Mouse (Mus musculus) CH12.LX (cell line): Measurements from ENCODE around the gene Fbxo41. TPM values are rescaled to one million over a fixed set of nuclear protein-coding genes. Genes with fewer than 3 reads are reported as not detected.

Experiments used
- DNase-seq: peaks from one replicate; pipeline ENCODE4 v3.0.0-alpha.2; 2013; ENCODE audit errors: extremely low read depth
- H3K27ac ChIP-seq: 2 replicates; pipeline ENCODE4 v1.5.1; 2012; ENCODE audit warnings: low read depth, mild to moderate bottlenecking, control low read depth, moderate library complexity; ENCODE audit not compliant: insufficient read depth
- H3K27me3 ChIP-seq: replicated peaks from 2 replicates; pipeline ENCODE3; 2012; ENCODE audit warnings: inconsistent platforms
- H3K36me3 ChIP-seq, 2 experiments: replicated peaks in 1 of 2; 2 replicates each; pipeline versions ENCODE3 to v1.6.1; 2012; ENCODE audit warnings: inconsistent platforms in 1 of 2, low read length in 1 of 2, mild to moderate bottlenecking in 1 of 2, mixed read lengths in 1 of 2, moderate library complexity in 1 of 2; ENCODE audit not compliant: control insufficient read depth in 1 of 2, insufficient read depth in 1 of 2
- H3K4me1 ChIP-seq, 2 experiments: 2 replicates each; pipeline ENCODE4 v1.6.1; 2012; ENCODE audit warnings: inconsistent platforms in 1 of 2, moderate library complexity in 1 of 2; ENCODE audit not compliant: insufficient read depth in 2 of 2, control insufficient read depth in 1 of 2
- H3K4me2 ChIP-seq: 2 replicates; pipeline ENCODE4 v1.6.1; 2012; ENCODE audit warnings: low read depth, mild to moderate bottlenecking, control low read depth; ENCODE audit not compliant: poor library complexity, insufficient read depth, severe bottlenecking
- H3K4me3 ChIP-seq, 3 experiments: fragments of 150-350 bp in 1 of 3; sonication (generic) in 1 of 3; replicated peaks in 1 of 3; 2 replicates each; pipeline versions ENCODE3 to v1.5.1; 2011 to 2012; ENCODE audit warnings: low read depth in 2 of 3, low read length in 2 of 3, mild to moderate bottlenecking in 2 of 3, moderate library complexity in 2 of 3, control low read depth in 1 of 3, improper control_type of control experiment in 1 of 3, inconsistent platforms in 1 of 3, mixed read lengths in 1 of 3; ENCODE audit not compliant: poor library complexity in 1 of 3
- H3K79me2 ChIP-seq: replicated peaks from 2 replicates; pipeline ENCODE4 v1.6.1; 2012; ENCODE audit warnings: mild to moderate bottlenecking, moderate library complexity; ENCODE audit not compliant: control insufficient read depth, poor library complexity, insufficient read depth, severe bottlenecking; ENCODE audit errors: extremely low read depth
- H3K9ac ChIP-seq: 2 replicates; pipeline ENCODE4 v1.6.1; 2012; ENCODE audit warnings: low read depth, mild to moderate bottlenecking, control low read depth, moderate library complexity; ENCODE audit not compliant: insufficient read depth
- H3K9me3 ChIP-seq: replicated peaks from 2 replicates; pipeline ENCODE3; 2012; ENCODE audit warnings: low read length, inconsistent platforms, mixed read lengths
- BHLHE40 ChIP-seq: IDR thresholded peaks from 2 replicates; pipeline ENCODE4 v1.6.1; 2011; ENCODE audit warnings: mild to moderate bottlenecking, low read depth, low read length, improper control_type of control experiment
- CHD2 ChIP-seq: IDR thresholded peaks from 2 replicates; pipeline ENCODE4 v1.6.1; 2011; ENCODE audit warnings: low read length, improper control_type of control experiment
- E2F4 ChIP-seq: IDR thresholded peaks from 2 replicates; pipeline ENCODE4 v1.6.1; 2011; ENCODE audit warnings: low read depth, low read length, improper control_type of control experiment; ENCODE audit not compliant: insufficient replicate concordance
- ETS1 ChIP-seq: conservative IDR thresholded peaks from 2 replicates; pipeline ENCODE4 v1.6.1; 2012; ENCODE audit warnings: low read depth, mild to moderate bottlenecking, inconsistent platforms, low read length, improper control_type of control experiment, moderate library complexity
- HCFC1 ChIP-seq: IDR thresholded peaks from 2 replicates; pipeline ENCODE4 v1.6.1; 2012; ENCODE audit warnings: low read depth, mild to moderate bottlenecking, inconsistent platforms, low read length, improper control_type of control experiment
- IRF4 ChIP-seq: IDR thresholded peaks from 2 replicates; pipeline ENCODE4 v1.6.1; 2014; ENCODE audit warnings: low read depth, mild to moderate bottlenecking, inconsistent platforms, low read length, improper control_type of control experiment
- JUN ChIP-seq: IDR thresholded peaks from 2 replicates; pipeline ENCODE4 v1.6.1; 2011; ENCODE audit warnings: low read depth, mild to moderate bottlenecking, low read length, improper control_type of control experiment, moderate library complexity; ENCODE audit not compliant: insufficient read depth
- MAFK ChIP-seq: IDR thresholded peaks from 2 replicates; pipeline ENCODE4 v1.6.1; 2011; ENCODE audit warnings: low read length, improper control_type of control experiment; ENCODE audit not compliant: insufficient replicate concordance
- MXI1 ChIP-seq: IDR thresholded peaks from 2 replicates; pipeline ENCODE4 v1.6.1; 2011; ENCODE audit warnings: mild to moderate bottlenecking, low read depth, low read length, improper control_type of control experiment
- NRF1 ChIP-seq: IDR thresholded peaks from 2 replicates; pipeline ENCODE4 v1.6.1; 2014; ENCODE audit warnings: low read depth, mild to moderate bottlenecking, inconsistent platforms, low read length, improper control_type of control experiment, moderate library complexity
- POLR2AphosphoS2 ChIP-seq: IDR thresholded peaks from 2 replicates; pipeline ENCODE4 v1.6.1; 2011; ENCODE audit warnings: low read depth, low read length, improper control_type of control experiment
- RCOR1 ChIP-seq: conservative IDR thresholded peaks from 2 replicates; pipeline ENCODE4 v1.6.1; 2012; ENCODE audit warnings: low read depth, mild to moderate bottlenecking, inconsistent platforms, low read length, improper control_type of control experiment
- TBP ChIP-seq: conservative IDR thresholded peaks from 2 replicates; pipeline ENCODE4 v1.6.1; 2011; ENCODE audit warnings: low read depth, low read length, improper control_type of control experiment
- TCF12 ChIP-seq: IDR thresholded peaks from 2 replicates; pipeline ENCODE4 v1.6.1; 2014; ENCODE audit warnings: low read depth, mild to moderate bottlenecking, inconsistent platforms, low read length, improper control_type of control experiment
- UBTF ChIP-seq: IDR thresholded peaks from 2 replicates; pipeline ENCODE4 v1.6.1; 2012; ENCODE audit warnings: low read depth, mild to moderate bottlenecking, inconsistent platforms, low read length, improper control_type of control experiment, moderate library complexity
- USF1 ChIP-seq: IDR thresholded peaks from 2 replicates; pipeline ENCODE4 v1.6.1; 2014; ENCODE audit warnings: low read depth, mild to moderate bottlenecking, inconsistent platforms, low read length, improper control_type of control experiment
- USF2 ChIP-seq: conservative IDR thresholded peaks from 2 replicates; pipeline ENCODE4 v1.6.1; 2011; ENCODE audit warnings: low read depth, low read length, improper control_type of control experiment
- ZNF384 ChIP-seq: IDR thresholded peaks from 2 replicates; pipeline ENCODE4 v1.6.1; 2012; ENCODE audit warnings: low read depth, low read length, improper control_type of control experiment, inconsistent platforms
- dilution Hi-C: fragments of 300-500 bp; cut with MboI; formaldehyde crosslinking; loops from 2 replicates; pipeline ENCODE4 v1.14.3; 2020; ENCODE audit warnings: low sequenced_read_pairs; ENCODE audit not compliant: extremely low pct_unique_long_range_greater_than_20kb, extremely low pct_ligation_motif_present
- in situ Hi-C: fragments of 300-500 bp; cut with MboI; formaldehyde crosslinking; loops from 3 replicates; pipeline ENCODE4 v1.14.3; 2019; ENCODE audit warnings: low sequenced_read_pairs, low pct_ligation_motif_present, low pct_unique_long_range_greater_than_20kb, mixed read lengths
- polyA plus RNA-seq: library from polyadenylated mRNA; unstranded; fragments of >175 nt; gene quantifications from 2 replicates; pipeline ENCODE4 v1.2.1, GENCODE M21; 2012; ENCODE audit warnings: low read depth; ENCODE audit not compliant: insufficient read length
- total RNA-seq, 2 experiments: library from RNA; depleted of rRNA; stranded (reverse); fragments of 300-350 nt in 1 of 2; fragments of >200 nt in 1 of 2; gene quantifications; 2 replicates each; pipeline ENCODE4 v1.2.3; 2012 to 2014

Gene Fbxo41
- total and polyA plus RNA-seq, 3 experiments: 0.04 TPM; not detected in 2

DNA sequence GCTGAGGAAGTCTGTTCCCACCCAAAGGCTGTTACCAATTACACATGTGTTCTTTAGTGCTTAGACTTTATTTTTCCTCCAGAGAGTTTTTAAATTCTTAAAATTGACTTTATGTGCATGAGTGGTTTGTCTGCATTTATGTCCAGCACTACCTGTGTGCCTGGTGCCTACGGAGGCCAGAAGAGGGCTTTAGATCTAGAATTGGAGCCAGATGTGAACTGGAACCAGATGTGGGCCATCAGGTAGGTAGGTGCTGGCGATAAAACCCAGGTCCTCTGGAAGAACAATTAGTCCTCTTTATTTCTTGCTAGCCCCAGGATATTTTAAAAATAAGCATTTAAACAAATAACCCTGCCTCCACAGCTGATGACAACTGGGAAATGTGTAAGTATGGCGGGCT is 11.2 kb downstream of the Fbxo41 start:
- H3K9me3 ChIP-seq: no peaks in the 10 kb centered on the region
- H3K9ac ChIP-seq: no peak overlapping the region
- H3K4me3 ChIP-seq: no peak overlapping the region
- no peak for TF ChIP-seq USF2
- TF ChIP-seq TBP: no peak
- TF ChIP-seq UBTF: no peak
- TF ChIP-seq CHD2: no peak
- TF ChIP-seq POLR2AphosphoS2: no peak
- no peak for TF ChIP-seq MAFK
- TF ChIP-seq JUN: no peak
- no peak for TF ChIP-seq IRF4
- no peak for TF ChIP-seq RCOR1
- TF ChIP-seq ETS1: no peak
- TF ChIP-seq ZNF384: no peak
- no peak for TF ChIP-seq HCFC1
- DNase-seq: no peak
- no peaks in the 10 kb centered on the region for H3K36me3 ChIP-seq
- H3K27ac ChIP-seq: no peak overlapping the region
- peaks cover 48% of the 10 kb centered on the region for H3K27me3 ChIP-seq
- dilution Hi-C loops (no loop called here), in situ Hi-C loops (no loop called here)
- H3K4me2 ChIP-seq: no peak overlapping the region
- no peaks in the 10 kb centered on the region for H3K79me2 ChIP-seq
- H3K4me1 ChIP-seq: peaks cover 0 to 2% of the 10 kb centered on the region in 2 experiments; a peak in 1 of 4 replicates

- H3K4me2 ChIP-seq: no peak overlapping the region
- no peak overlapping the region for H3K4me3 ChIP-seq
- peaks cover 42% of the 10 kb centered on the region for H3K27me3 ChIP-seq
- no peaks in the 10 kb centered on the region for H3K79me2 ChIP-seq
- dilution Hi-C loops (no loop called here), in situ Hi-C loops (no loop called here)
- H3K27ac ChIP-seq: no peak overlapping the region
- no peak overlapping the region for H3K9ac ChIP-seq
- H3K9me3 ChIP-seq: no peaks in the 10 kb centered on the region
- DNase-seq: no peak
- H3K36me3 ChIP-seq: no peaks in the 10 kb centered on the region
- H3K4me1 ChIP-seq: peaks cover 0 to 2% of the 10 kb centered on the region in 2 experiments; a peak in 1 of 4 replicates
- TF ChIP-seq HCFC1: no peak
- no peak for TF ChIP-seq TCF12
- no peak for TF ChIP-seq TBP
- TF ChIP-seq BHLHE40: no peak
- no peak for TF ChIP-seq MAFK
- TF ChIP-seq NRF1: no peak
- no peak for TF ChIP-seq UBTF
- no peak for TF ChIP-seq MXI1
- TF ChIP-seq CHD2: no peak
- no peak for TF ChIP-seq POLR2AphosphoS2
- no peak for TF ChIP-seq USF1
- TF ChIP-seq E2F4: no peak
These were observed 12.5 kb downstream of the Fbxo41 start for GRCm38 (mm10) chr6:85490252-85490651.
